ENCODE assay signal across 8 mouse cellular contexts in the genomic region with DNA sequence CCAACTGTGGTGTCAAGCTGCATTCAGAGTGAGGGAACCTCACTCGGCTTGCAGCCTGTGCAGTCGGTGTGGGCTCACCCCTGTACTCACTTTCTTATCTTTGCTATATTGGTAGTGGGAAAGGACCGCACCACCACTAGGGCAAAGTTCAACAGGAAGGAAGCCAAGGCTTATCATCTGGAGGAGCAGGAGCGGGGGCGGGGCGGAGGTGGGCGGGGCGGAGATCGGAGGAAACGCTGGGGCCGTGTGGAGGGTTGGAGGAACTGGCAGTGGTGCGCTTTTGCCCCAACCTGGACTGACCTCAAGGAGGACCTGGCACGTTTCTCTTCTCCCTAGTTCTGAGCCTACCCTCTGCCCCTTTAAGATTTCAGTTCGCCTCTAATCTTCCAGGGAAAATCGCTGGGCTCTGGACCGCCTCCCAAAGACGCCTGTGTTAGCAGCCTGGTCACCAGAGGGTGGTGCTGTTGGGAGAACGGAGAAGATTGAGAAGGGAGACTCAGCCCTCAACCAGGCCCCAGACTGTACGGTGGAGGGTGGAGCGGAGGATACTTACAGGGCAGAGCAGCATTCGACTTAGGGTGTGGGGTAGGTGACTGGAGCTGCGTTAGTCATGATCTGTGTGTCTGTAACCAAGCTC. TPM values are rescaled to one million over a fixed set of nuclear protein-coding genes. Genes with fewer than 3 reads are reported as not detected.
A peak's percentile ranks its signal among the peaks of the same experiment; 100 is the strongest.
DNase-seq lines count a peak whose midpoint lies in the region; ATAC-seq and TF ChIP-seq lines count a peak whose summit lies in the region.

No protein-coding gene starts in this region.

- DNase-seq in 3T3-L1 (ENCODE audit: low read depth, low spot score): peak; percentile 92
- DNase-seq in adrenal gland, adult 2 months: peak; percentile 87
- DNase-seq in embryo, embryonic 11 days: peak; percentile 86
- peak; percentile 50 to 83 for DNase-seq in gastrocnemius, postnatal 4 days (ENCODE audit: low spot score in 2 of 2)
- DNase-seq in limb, embryonic 14.5 days (ENCODE audit: low spot score): peak; percentile 66
- DNase-seq in spleen, adult 2 months (ENCODE audit: low read depth in 1 of 2, low spot score in 2 of 2): peak; percentile 42 to 51

- H3K9me3 ChIP-seq in intestine, embryonic 15.5 days: no peaks in the 10 kb centered on the region
- H3K9me3 ChIP-seq in limb, embryonic 14.5 days (ENCODE audit: control insufficient read depth, low read length): no peaks in the 10 kb centered on the region
- H3K9me3 ChIP-seq in midbrain, embryonic 15.5 days: no peaks in the 10 kb centered on the region

- peaks cover 12% of the 10 kb centered on the region for H3K4me1 ChIP-seq in intestine, embryonic 15.5 days (replicated peaks)
- peaks cover 9% of the 10 kb centered on the region for H3K4me1 ChIP-seq in limb, embryonic 14.5 days (ENCODE audit: control insufficient read depth, insufficient read depth, low read length)
- H3K4me1 ChIP-seq in midbrain, embryonic 15.5 days: no peaks in the 10 kb centered on the region
- peaks cover 8% of the 10 kb centered on the region; the same call in 1 of the 2 replicates for H3K4me1 ChIP-seq in spleen, adult 2 months (ENCODE audit: control insufficient read depth, insufficient read depth, insufficient read length)

- H3K27ac ChIP-seq in intestine, embryonic 15.5 days: peak overlapping the region; percentile 85
- 0 out of 2 replicates have a peak overlapping the region, but pooled peaks have one; percentile 48 for H3K27ac ChIP-seq in limb, embryonic 14.5 days (replicated peaks; ENCODE audit: low read depth, low read length)
- H3K27ac ChIP-seq in midbrain, embryonic 15.5 days: no peak overlapping the region
- H3K27ac ChIP-seq in spleen, adult 2 months (ENCODE audit: insufficient read depth, low read length): peak overlapping the region; percentile 54; the same call in 1 of the 2 replicates

- peak overlapping the region; percentile 67 for H3K4me2 ChIP-seq in intestine, embryonic 15.5 days (replicated peaks)
- H3K4me2 ChIP-seq in limb, embryonic 14.5 days (replicated peaks; ENCODE audit: low read depth, low read length, severe bottlenecking): peak overlapping the region; percentile 59
- peak overlapping the region; percentile 54 for H3K4me2 ChIP-seq in midbrain, embryonic 15.5 days

- peak overlapping the region; percentile 34 for H3K4me3 ChIP-seq in intestine, embryonic 15.5 days (replicated peaks)
- H3K4me3 ChIP-seq in limb, embryonic 14.5 days (replicated peaks; ENCODE audit: low read length): peak overlapping the region; percentile 39
- peak overlapping the region; percentile 39 for H3K4me3 ChIP-seq in midbrain, embryonic 15.5 days
- H3K4me3 ChIP-seq in spleen, adult 2 months (ENCODE audit: extremely low read depth, insufficient read depth, insufficient read length): peak overlapping the region; percentile 57

- 2% methylated on average over 22 of the region's 22 CpGs for WGBS in intestine, embryonic 15.5 days
- WGBS in limb, embryonic 14.5 days: 2% methylated on average over 18 of the region's 22 CpGs
- WGBS in midbrain, embryonic 15.5 days: 2% methylated on average over 22 of the region's 22 CpGs
- WGBS in spleen, adult 2 months: 3% methylated on average over 22 of the region's 22 CpGs

- no peak overlapping the region for H3K9ac ChIP-seq in intestine, embryonic 15.5 days
- H3K9ac ChIP-seq in limb, embryonic 14.5 days (ENCODE audit: low read depth, low read length, severe bottlenecking): peak overlapping the region; percentile 57
- H3K9ac ChIP-seq in midbrain, embryonic 15.5 days: no peak overlapping the region

- TF ChIP-seq CTCF in spleen, adult 2 months (IDR thresholded peaks at IDR 0.05; ENCODE audit: extremely low read depth, insufficient read depth, insufficient read length, insufficient replicate concordance): peak; percentile 48; the same call in 1 of the 2 replicates

- no peak for TF ChIP-seq POLR2A in limb, embryonic 14.5 days (IDR thresholded peaks at IDR 0.05; ENCODE audit: borderline replicate concordance, extremely low read depth, insufficient read depth, insufficient read length)
- no peak; the same call in 1 of the 2 replicates for TF ChIP-seq POLR2A in spleen, adult 2 months (IDR thresholded peaks at IDR 0.05; ENCODE audit: low read depth, low read length)

- H3K27me3 ChIP-seq in intestine, embryonic 15.5 days (replicated peaks): no peaks in the 10 kb centered on the region
- no peaks in the 10 kb centered on the region for H3K27me3 ChIP-seq in limb, embryonic 14.5 days (ENCODE audit: control insufficient read depth, insufficient read depth, low read length)
- H3K27me3 ChIP-seq in midbrain, embryonic 15.5 days (replicated peaks): no peaks in the 10 kb centered on the region
- no peaks in the 10 kb centered on the region for H3K27me3 ChIP-seq in spleen, adult 2 months (ENCODE audit: control insufficient read depth, insufficient read depth, low read length)

- ATAC-seq in intestine, embryonic 15.5 days: peak; percentile 93
- peak; percentile 92 for ATAC-seq in limb, embryonic 14.5 days (ENCODE audit: low FRiP score, low read depth)
- ATAC-seq in midbrain, embryonic 15.5 days (replicated peaks): peak; percentile 92

- H3K36me3 ChIP-seq in intestine, embryonic 15.5 days: no peaks in the 10 kb centered on the region
- H3K36me3 ChIP-seq in limb, embryonic 14.5 days (ENCODE audit: control insufficient read depth, insufficient read depth, low read length): no peaks in the 10 kb centered on the region
- H3K36me3 ChIP-seq in midbrain, embryonic 15.5 days (replicated peaks): no peaks in the 10 kb centered on the region
- H3K36me3 ChIP-seq in spleen, adult 2 months (ENCODE audit: control insufficient read depth, insufficient read depth, low read length): no peaks in the 10 kb centered on the region

RNA-seq across cellular contexts. Expression of gene Sod1, which starts 23.1 kb away (rescaled TPM):
- total RNA-seq in adrenal gland, adult 2 months (2021): 1,000 to 10,000 TPM; 1,281 to 1,419 TPM
- 539 and 713 TPM in 2 replicates for polyA plus RNA-seq in adrenal gland, adult 2 months (2012; rRNA removed)
- 100 to 1,000 TPM; 404 to 416 TPM for total RNA-seq in gastrocnemius, postnatal 4 days (2021)
- 1,265 and 1,398 TPM in 2 replicates for polyA plus RNA-seq in intestine, embryonic 15.5 days (2015; fragmentation: Nextera tagmentation; extraction: Ambion mirVana)
- 503 and 622 TPM in 2 replicates for polyA plus RNA-seq in limb, embryonic 14.5 days (2012; rRNA removed)
- 1,078 and 1,097 TPM in 2 replicates for polyA plus RNA-seq in limb, embryonic 14.5 days (2014; fragmentation: Nextera tagmentation; extraction: Ambion mirVana)
- 855 and 861 TPM in 2 replicates for polyA plus RNA-seq in midbrain, embryonic 15.5 days (2015; fragmentation: Nextera tagmentation; extraction: Ambion mirVana)
- polyA plus RNA-seq in spleen, adult 2 months (2012; rRNA removed): 153 and 168 TPM in 2 replicates

RNA-seq across cellular contexts. Expression of gene Tiam1, which starts 53.9 kb away (rescaled TPM):
- 10 to 100 TPM; 70.3 to 76.2 TPM for total RNA-seq in adrenal gland, adult 2 months (2021)
- 9.5 and 10.4 TPM in 2 replicates for polyA plus RNA-seq in adrenal gland, adult 2 months (2012; rRNA removed)
- total RNA-seq in gastrocnemius, postnatal 4 days (2021): 10 to 100 TPM; 14.5 to 15.5 TPM
- polyA plus RNA-seq in intestine, embryonic 15.5 days (2015; fragmentation: Nextera tagmentation; extraction: Ambion mirVana): 12.3 and 12.4 TPM in 2 replicates
- polyA plus RNA-seq in limb, embryonic 14.5 days (2012; rRNA removed): 19.1 and 22.4 TPM in 2 replicates
- 54.9 and 57.2 TPM in 2 replicates for polyA plus RNA-seq in limb, embryonic 14.5 days (2014; fragmentation: Nextera tagmentation; extraction: Ambion mirVana)
- 26.3 and 30.8 TPM in 2 replicates for polyA plus RNA-seq in midbrain, embryonic 15.5 days (2015; fragmentation: Nextera tagmentation; extraction: Ambion mirVana)
- polyA plus RNA-seq in spleen, adult 2 months (2012; rRNA removed): 4.1 and 4.3 TPM in 2 replicates
